Mouse (Mus musculus): ENCODE data around the gene Elmo1.

Elmo1 gene

DNA sequence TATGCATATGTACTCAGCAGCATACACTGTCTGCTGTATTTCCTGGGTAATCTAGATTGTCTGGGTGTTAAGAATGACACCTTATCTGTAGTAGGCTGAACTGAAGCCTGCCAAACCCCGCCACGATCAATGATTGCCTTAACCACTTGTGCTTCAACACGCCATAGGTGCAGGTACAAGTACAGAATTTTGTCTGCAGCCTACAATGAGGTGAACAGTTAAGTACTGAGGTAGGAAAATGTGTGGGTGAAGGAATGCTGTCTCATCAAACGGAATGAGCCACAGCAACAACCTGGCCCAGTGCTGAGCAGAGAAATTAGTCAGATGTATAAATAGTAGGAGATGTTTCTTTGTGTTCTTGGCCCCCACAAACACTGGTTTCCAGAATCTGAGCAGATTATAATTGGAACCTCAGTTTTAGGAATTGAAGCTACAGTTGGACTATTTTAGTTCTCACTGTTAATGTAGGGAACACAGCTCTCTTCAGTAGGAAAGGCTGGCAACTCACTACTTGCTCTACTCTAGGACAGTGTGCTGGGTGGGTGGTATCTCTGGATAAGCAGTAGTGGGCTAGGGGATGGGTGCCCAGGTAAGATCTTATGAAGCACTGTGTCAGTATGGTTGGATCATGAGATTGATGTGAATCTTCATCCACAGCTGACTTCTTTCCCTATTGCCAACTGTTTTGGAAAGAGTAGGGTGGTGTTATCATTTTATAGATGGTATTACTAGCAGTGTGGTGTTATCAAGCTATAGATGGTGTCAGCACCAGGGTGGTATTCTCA, 4.7 kb downstream of the Elmo1 start:
- no peak for DNase-seq (ENCODE audit: low read depth in 1 of 2, low spot score in 2 of 2)

DNA sequence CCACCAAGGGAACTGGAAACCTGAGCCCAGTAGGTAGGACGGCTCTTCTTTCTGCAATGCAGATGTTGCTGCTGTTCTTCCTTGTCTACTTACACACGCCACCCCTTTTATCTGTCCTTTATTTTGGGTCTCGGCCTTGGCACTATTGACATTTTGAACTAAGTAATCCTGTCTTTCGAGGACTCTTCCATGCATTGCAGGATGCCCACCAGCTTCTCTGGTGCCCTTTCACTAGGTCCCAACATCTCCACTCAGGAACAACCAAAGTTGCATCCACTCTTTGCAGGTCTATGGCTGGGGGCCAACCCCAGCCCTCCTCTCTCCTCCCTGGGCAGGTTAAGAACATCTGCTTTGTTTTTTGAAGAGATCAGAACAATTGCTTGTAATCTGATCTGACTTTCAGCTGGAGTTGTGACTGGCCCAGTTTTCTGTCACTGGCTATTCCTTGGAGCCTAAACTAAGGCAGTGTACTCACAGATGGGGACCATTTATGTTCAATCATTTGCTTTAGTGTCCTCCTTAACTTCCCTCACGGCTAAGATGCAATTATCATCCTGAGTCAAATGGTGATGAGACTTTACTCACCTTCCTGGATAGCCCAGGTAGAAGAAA, 6.7 kb downstream of the Elmo1 start:
- no peak for DNase-seq (ENCODE audit: low read depth in 1 of 2, low spot score in 2 of 2)

DNA sequence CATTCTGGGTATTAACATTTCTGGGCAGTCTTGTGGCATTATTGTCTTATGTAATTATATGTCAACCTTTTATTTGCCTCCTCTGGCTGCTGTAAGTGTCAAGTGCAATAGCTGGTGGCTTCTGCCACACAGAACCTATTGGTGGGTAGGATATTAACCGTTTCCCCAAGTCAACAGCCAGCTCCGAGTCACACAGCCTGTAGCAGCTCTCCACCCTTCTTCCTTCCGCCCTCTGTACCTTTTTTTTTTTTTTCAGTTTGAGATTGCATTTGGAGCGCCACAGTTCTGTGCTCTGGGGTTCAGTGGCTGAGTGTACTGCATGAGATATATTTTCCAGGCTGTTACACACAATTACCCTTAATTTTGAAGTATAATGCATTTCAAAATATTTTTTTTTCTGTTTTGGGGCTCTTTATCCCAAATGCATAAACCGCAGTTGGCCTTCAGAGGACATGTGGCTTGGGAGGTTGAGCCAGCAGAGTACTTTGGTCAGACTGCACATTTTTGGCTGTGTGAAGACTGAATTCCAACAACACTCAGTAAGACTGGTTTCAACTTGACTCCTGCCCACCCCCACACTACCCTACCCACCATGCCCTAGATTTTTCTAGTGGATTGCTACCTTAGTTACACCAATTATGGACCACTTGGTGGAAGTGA, 7.7 kb downstream of the Elmo1 start:
- DNase-seq (ENCODE audit: low read depth in 1 of 2, low spot score in 2 of 2): no peak

DNA sequence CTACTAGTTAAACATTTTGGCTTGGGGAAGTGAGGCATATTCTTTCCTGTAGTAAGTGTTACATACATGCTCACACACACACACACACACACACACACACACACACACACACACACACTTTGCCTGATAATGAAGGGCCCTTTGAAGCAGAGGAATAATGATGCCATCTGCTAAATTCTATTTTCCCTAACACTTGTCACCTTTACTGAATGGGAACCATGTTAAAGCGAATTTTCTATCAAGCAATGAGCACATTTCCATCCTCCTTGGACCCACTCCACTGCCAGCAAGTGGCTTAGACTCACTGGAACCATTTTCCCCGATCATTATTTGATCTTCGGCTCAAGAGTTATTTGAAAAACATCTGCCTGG, 8.2 kb downstream of the Elmo1 start:
- DNase-seq (ENCODE audit: low read depth in 1 of 2, low spot score in 2 of 2): no peak

DNA sequence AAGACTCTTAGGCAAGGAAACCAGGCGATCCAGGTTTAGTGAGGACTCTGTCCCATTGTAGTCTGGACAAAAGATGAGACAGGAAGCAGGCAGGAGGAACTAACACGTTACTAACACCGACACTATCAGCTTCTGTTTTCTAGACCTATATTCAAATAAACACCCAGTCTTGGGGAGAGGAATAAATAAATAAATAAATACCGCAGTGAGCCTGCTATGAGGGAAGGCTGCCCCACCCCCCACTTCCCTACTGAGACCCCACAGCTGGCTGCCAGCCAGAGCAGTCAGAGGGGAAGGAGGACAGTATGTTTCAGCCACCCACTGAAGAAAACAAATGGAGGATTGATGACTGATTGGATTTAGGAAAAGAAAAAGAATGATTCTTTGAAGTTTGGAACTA, 9.2 kb downstream of the Elmo1 start:
- no peak for DNase-seq (ENCODE audit: low read depth in 1 of 2, low spot score in 2 of 2)

DNA sequence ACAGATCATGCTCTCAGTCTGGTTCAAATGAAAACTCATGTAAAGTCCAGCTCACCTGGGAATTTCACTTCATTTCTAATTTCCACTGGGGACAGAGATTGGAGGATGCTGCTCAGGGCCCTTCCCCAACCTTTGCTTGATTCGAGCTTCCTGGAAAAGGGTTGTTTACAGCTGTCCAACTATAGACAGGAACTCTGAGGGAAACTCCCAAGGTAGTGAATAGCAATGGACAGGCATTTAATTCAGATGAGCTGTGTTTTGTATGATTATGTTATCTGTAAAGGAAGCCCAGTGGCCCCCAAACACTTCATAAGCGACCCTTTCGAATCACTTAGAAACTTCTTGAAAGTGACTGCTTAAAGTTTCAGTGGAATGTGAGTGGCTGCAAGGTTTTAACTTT, 10.0 kb downstream of the Elmo1 start:
- DNase-seq (ENCODE audit: low read depth in 1 of 2, low spot score in 2 of 2): no peak

DNA sequence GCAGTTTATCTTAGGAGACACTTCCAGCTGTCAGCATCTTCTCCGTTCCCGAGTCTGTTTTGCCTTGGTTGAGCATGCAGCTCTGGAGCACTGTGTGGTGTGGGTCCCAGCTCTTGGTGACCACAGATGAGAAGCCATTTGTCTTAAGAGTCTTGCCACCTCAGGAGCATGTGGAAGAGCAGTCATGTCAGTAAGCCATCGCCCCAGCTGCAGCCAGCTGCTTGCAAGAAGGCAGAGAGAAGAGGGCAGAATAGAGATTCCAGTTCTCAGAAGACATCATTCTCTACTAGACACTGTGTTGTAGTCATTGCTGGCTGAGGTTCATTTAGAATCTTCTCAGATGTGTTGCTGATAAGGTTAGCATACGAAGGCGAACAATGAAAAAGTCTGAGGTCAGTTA, 11.3 kb downstream of the Elmo1 start:
- DNase-seq (ENCODE audit: low read depth in 1 of 2, low spot score in 2 of 2): no peak

DNA sequence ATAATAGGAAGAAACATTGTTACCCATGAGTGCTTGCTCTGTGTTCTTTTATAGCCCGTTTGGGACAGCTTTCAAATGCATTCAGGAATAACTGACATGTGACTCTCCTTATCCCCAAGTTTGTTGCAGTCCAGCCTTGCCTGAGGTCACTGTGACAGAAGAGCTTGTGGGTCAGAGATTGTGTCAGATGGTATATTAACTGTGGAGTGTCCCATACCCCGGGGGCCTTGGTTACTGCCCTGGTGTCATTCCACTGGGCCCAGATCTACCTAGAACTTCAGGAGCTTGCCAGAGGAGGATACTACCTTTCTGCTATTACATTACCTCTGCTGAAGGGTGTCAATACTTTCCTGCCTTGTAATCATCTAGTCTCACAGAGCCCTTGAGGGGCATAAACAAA, 14.4 kb downstream of the Elmo1 start:
- no peak for DNase-seq (ENCODE audit: low read depth in 1 of 2, low spot score in 2 of 2)

DNA sequence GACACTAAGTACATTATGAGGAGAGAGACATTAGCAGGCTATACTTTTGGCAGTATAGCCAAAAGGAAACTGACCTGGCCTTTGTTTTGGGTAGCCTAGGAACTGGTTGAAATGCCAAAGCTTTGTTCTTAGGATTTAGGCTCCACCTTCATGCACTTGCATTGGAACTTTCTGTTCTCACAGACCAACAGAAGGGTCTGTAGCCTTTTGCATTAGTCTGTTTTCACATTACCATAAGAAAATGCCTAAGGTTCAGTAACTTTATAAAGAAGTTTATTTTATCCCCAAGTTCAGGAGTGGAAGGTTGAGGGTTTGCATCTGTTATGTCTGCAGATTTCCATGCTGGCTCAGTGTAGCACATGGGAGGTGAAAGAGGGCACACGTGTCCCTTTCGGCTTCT, 15.6 kb downstream of the Elmo1 start:
- no peak for DNase-seq (ENCODE audit: low read depth in 1 of 2, low spot score in 2 of 2)

DNA sequence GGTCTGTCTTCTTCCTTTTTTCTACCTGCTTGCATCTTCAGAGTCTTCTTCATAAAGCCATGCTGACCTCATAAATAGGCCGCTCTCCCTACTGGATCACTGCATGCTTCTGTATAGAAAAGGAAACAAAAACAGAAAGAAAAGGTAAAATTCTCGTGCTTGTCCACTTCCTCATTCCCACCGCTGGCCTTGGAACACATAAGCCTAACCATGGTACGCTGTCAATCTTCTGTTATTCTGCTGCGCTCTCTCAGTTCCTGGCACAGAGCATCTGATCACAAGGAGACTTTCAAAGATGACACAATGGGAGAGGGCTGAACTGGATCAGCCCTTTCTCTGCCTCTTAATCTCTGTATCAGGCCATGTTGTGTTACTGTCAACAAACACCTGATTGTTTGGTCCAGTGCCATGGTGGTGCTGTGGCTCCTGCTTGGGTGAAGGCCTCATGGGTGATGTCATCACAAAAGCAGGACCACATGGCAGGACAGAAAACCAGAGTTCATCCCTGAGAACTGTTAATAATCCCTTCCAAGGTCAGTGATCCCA, 17.6 kb downstream of the Elmo1 start:
- no peak for DNase-seq (ENCODE audit: low read depth in 1 of 2, low spot score in 2 of 2)

DNA sequence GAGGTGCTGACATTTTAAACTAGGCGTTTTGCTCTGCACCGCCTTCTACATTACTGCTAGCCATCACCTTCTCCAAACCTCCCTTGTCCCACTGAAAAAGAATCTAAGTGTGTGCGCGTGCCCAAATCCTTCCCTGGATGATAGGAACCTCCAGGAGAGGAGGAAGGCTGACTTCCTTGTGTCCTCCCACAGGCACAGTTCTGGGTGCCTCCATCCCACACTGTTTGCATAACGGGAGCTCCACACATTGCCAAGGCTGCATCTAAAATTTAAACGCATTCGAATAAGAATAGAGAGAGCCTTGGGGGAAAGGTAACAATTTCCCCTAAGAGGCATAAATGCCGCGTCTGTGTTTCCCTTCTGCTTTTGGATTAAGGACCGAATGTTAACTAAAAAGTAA, 18.6 kb downstream of the Elmo1 start:
- no peak for DNase-seq (ENCODE audit: low read depth in 1 of 2, low spot score in 2 of 2)

DNA sequence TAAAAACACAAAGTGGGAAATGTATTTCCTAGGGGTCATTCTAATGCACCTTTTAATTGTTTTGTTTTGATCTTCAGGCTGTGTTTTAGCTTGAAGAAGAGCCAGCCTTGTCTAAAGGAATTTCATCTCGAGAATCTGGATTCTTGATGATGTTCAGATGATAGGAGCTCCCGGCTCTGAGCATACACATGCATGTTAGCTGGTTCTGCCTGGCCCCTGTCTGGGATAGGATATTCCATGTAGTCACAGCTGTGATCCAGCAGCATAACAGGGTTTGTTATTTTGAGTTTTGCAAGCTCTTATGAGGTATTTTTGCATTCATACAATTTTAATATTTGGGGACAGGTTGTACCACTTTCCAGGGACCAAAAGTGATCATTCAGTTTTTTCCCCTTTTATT, 19.1 kb downstream of the Elmo1 start:
- no peak for DNase-seq (ENCODE audit: low read depth in 1 of 2, low spot score in 2 of 2)

DNA sequence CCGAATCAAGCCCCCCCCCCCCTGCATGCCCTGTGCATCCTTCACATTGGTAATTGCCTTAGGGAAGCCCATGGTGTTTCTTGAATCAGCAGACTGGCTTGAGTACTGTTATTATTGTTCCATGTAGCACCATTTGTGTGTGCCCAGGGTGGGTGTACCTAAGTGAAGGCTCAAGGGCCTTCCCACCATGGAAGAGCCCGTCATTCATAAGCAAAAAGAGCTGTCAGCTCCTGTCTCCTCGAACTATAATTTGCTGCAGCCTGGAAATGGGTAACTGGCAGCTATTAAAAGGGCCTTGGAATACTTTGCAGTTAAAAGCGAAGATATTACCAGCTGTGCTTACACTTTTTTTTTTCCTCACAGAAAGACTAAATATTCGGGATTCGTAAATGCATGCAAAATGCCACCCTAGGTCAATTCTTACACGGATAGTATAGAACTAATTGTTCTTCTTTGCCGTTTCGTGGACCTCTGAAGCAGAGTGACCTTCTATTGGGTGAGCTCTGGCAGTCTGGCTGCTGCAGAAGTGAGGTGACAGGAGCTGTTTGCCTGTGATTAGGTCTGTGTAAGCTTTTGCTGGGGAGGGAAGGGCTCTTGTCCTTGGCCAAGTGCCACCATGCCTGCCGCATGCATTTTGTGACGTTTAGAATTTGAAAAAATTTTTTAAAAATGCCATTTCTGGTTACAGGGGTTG, 19.7 kb downstream of the Elmo1 start:
- no peak for DNase-seq (ENCODE audit: low read depth in 1 of 2, low spot score in 2 of 2)

DNA sequence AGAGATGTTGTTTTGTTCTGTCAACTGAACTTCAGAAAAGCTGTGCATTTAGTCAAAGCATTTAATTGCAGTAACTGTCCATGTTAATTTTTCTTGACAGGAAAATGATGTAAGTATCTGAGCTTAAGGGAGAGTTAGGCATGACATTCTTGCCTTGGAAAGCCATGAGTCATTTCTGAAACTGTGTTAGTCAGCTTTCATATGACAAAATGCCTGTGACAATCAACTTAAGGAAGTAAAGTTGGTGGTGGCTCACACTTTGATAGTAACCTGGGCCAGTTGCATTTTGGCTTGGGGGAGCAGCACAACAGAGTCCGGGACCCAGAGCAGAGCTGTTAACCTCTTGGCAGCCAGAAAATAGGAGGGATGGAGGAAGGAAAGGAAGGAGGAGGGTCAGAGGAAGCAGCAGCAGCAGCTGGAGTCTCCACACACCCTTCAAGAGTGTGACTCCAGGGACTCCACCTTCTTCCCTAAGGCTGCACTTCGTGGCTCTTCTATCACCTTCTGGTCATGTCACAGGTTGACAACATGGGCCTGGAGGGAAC, 20.9 kb downstream of the Elmo1 start:
- no peak for DNase-seq (ENCODE audit: low read depth in 1 of 2, low spot score in 2 of 2)

DNA sequence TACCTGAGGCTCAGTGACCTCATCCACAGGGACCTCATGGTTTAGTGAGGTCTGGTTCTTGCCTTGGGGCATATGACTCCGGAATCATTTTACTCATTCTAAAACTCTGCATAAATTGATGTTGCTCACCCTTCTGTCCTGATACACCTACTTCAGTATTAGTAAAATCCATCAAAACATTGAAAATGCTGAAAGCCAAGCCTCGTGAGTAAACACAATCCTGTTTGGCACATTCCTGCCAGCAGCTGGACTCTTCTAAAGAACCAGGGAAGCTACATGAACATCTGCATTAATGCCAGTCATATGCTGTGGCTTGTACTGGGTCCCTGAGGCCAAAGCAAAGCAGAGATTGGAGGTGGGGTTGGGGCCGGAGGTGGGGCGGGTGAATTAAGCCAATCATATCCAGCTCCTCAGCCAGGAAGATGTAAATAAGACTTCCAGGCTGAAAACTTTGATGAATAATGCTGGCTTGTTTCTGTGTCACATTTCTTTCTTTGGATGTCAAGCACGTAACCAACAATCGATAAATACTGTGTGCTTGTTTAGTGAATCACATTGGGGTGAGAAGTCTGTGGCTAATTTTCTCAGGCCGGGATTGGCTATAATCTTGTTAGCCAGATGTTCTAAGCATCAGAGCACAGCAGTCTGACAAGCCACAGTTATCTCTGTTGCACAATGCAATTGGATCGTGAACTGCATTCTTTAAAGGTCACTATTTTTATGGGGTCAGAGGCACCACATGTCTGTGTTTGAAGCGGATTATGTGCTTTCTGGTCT, 24.9 kb downstream of the Elmo1 start:
- no peak for DNase-seq (ENCODE audit: low read depth in 1 of 2, low spot score in 2 of 2)

DNA sequence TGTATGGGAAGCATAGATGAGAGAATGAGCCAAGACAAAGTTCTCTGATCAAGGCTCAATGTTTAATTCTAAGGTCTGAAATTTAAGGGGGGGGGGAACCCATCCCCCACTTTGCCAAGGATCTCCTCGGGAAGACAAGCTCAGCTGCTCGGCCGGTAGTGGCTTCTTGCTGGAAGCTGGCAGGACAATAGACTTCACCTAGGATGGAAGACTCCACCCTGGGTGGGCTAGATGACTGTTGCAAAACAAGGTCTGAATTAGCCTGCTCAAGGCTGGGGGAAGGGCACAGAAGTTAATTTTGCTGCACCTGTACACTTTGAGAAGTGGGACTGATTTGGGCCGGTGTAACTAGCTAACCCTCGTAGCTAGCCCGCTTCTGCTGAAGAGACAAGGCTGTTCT, 25.6 kb downstream of the Elmo1 start:
- DNase-seq (ENCODE audit: low read depth in 1 of 2, low spot score in 2 of 2): no peak

DNA sequence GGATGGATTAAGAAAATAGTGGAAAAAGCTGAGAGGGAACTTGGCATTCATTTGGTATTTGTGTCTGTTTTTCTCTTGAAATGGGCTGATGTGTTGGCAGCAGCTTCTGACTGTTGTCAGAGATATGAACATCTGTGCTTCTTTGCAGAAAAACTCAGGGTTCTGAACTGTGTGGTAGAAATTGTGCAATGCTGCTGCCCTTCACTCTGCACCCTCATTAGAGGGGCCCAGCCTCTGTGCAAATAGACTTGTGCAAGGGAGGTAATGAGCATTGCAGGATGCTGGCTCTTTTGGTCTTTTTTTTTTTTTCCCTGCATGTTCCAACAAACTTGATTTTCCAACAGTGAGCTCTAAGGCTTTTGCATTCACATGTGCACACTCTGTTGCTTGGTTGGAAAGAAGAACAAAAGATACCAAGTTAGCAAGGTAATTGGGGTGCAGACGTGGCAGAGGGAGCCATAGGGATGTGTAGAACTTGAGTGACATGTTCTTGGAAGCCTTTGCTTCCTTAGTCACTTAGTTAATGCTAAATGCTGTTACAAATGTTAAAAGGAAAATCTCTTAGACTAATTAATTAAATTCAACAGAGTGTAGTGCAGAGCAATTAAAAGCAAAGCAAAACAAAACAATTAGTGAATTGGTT, 26.6 kb downstream of the Elmo1 start:
- DNase-seq (ENCODE audit: low read depth in 1 of 2, low spot score in 2 of 2): no peak

DNA sequence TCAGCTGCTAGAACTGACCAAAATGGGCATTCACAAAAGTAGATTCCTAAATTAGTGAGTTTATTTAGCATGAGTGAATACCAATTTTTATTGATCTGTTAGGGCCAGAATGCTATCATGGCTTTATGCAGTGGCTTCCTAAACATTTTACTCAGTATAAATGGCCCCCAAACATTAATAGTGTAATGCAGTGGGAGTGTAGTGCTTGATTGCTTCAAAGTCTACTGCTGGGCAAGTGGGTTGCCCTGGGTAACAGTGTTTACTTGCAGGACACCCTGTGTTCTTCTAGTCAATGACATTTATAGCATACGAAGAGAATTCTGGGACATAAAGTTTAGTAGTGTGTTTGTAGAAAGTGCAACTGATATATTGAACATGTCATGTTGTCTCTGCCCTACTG, 27.3 kb downstream of the Elmo1 start:
- no peak for DNase-seq (ENCODE audit: low read depth in 1 of 2, low spot score in 2 of 2)

DNA sequence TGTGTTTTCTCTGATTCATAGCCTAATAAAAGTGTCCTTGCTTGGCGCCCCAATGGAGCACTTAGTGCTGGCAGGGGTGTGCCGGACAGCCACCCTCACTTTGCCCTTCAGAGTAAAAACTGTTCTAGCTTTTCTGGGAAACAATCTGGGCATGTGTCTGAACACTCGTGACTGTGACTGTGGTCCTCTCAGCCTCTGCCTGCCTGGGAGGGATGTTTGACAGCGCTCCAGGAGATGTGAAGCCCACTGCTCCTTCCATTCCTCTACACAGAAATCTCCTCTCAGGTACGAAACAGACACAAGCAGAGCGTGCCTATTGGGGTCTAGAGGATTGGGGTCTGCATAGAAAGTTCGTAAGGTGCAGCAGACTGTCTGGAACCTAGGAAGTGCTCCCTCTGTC, 28.5 kb downstream of the Elmo1 start:
- no peak for DNase-seq (ENCODE audit: low read depth in 1 of 2, low spot score in 2 of 2)

DNA sequence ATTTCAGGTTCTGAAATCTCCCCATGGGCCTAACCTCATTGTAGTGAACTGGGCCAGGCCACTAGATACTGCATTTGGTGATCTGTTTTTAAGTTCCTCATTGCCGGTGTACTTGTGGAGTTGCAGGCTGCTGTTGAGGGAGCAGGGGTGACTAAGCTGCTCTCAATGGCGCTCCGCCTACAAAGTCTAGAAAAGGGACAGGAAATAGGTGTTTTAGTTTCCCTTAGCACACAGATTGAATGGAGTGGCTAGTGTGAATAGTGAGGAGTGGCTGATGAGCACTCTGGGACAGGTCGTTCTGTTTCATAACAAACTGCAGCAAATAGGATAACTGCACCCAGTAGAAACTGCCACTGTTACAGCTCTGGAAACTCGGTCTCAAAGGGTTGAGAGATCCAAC, 30.3 kb downstream of the Elmo1 start:
- peak; percentile 33 to 45 for DNase-seq (ENCODE audit: low read depth in 1 of 2, low spot score in 2 of 2)

Data from monocyte, adult 2 months (primary cell).